Mouse (Mus musculus) adrenal gland (tissue): ENCODE measurements around the gene Dysf.

Experiments
- intact Hi-C: fragments of 180-260 bp; cut with DNase I; formaldehyde crosslinking; loops from one replicate; pipeline ENCODE4 v1.15.1; 2025

Gene Dysf

GRCm38 (mm10) chr6:84228786-84229185, 220.4 kb downstream of the Dysf start:
- intact Hi-C loops = no loop called here

DNA sequence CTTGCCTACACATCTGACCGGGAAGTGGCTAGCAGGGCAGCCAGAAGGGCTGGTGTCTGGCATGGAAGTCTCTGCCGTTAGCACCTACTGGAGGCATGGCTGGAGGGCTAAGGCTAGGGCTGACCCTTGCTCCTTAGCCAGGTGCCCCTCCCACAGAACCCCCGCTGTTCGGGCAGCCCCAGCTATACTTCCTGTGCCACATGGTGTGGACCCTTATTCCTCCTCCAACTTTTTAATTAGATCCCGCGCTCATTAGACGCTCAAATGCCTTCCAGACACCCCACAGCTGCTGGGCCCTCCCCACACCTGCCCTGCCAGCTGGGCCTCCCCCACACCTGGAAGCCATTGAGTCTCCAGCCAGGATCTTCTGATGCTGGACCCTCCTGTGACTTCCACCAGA, 221.3 kb downstream of the Dysf start:
- intact Hi-C loops = no loop called here

DNA sequence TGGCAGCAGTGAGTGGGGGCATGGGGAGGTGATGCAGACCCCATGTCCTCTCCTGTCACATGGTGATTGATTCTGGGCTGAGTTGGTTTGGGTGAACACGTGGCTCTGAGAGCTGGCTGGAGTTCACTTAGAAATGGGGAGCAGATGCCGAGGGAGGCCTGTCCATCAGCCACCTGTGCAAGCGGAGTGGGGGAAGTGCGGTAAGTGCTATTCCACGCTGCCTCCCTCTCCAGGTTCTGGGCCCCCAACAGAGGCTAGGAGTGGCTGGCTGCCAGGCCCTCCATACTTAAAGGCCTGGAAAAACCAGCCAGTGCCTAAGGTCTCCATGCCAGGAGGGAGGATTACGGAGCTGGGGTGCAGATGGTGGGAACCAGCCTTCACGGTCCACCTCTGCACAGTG, 222.7 kb downstream of the Dysf start:
- intact Hi-C loops = no loop called here

DNA sequence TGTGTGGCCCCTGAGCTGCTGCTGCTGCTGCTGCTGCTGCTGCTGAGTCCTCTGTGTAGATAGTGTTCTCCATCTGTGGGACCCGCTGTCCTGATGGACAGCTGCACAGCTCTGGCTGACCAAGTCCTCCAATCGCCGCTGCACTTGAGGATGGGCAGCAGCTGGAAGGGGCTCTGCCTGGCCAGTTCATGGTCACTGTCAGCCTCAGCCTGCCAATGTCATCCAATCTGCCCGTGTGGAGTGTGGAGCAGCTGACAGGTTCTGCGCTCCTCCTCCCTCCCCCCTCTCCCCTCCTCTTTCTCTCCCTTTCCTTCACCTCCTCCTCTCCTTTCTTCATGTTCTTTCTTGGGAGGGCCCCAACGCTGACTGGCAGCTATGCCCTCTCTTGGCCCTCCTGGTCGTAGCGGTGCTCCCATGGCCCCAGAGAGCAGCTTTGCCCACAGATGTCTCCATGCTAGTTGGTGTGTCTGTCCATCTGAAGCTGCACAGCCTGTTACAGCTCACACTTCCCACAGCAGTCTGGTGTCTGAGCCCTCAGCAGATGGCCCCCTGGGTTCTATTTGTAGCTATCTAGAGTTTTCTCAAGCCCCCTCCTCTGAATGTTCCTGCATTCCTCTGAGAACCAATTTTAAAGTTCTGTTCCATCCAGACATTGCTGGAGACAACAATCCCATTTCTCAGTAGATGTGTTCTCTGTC, 223.8 kb downstream of the Dysf start:
- intact Hi-C loops = no loop called here

- intact Hi-C loops = no loop called here
Observed at GRCm38 (mm10) chr6:84233783-84234182, 225.4 kb downstream of the Dysf start.

GRCm38 (mm10) chr6:84235365-84235764, 227.0 kb downstream of the Dysf start:
- intact Hi-C loops = no loop called here

GRCm38 (mm10) chr6:84243385-84243784, 235.0 kb downstream of the Dysf start:
- intact Hi-C loops = no loop called here

DNA sequence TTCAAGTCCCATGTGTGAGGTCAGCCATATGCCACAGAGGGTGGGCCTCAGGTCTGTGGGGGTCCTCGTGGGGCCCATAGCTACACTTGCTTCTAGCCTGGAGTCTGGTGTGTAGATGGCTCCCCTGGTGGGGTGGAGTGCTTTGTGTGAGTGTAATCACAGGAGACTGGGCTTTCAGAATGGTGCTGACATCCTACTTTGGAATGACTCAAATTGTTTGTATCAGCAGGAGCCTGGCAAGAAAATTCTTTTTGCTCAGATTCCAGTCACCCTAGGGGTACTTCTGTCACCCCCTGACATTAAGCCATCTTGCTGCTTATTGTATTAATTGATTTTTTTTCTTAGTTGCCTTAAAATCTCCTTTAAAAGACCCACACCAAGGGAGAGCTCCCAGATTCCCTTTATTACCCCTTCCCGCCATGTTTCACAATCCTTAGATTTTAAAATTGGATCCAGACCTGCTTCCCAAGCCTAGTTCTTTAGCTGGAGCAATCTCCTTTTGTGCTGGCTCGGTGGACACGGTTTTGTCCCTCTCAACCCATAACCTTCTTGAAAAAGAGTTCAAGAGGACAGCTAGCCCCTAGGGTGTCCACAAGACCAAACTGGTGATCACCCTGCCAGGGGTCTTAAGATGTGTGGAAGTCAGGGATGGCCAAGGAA, 237.8 kb downstream of the Dysf start:
- intact Hi-C loops = no loop called here

DNA sequence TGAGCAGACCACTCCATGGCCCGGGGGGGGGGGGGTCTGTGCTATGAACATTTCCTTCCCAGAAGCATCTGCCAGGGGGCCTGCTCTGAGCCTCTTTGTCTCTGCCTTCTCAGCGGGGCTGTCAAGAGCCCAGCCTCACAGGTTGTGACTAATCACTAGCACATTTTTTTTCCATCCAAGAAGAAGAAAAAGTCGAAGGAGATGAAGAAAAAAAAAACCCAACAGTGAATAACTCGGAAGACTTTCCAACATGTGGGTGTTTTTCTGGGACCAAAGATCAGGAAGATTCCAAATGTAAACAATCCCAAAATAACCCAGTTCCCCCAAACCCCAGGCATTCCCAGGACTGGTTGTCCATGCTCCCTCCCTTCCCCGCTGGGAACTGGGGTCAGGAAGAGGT, 238.6 kb downstream of the Dysf start:
- intact Hi-C loops = no loop called here
